Mouse (Mus musculus) midbrain, embryonic 12.5 days (tissue): ENCODE results near the gene Slc6a11. TPM values are rescaled to one million over a fixed set of nuclear protein-coding genes. Genes with fewer than 3 reads are reported as not detected.
A peak's percentile ranks its signal among the peaks of the same experiment; 100 is the strongest.

Source experiments
- ATAC-seq: fragments of 200-750 bp; cut with Nextera tagmentation; 2 replicates; pipeline ENCODE4 v1.8.0; 2017; ENCODE audit warnings: low read depth, moderate TSS enrichment, moderate library complexity; ENCODE audit not compliant: low FRiP score
- H3K27ac ChIP-seq: fragments of 300-500 bp; sonication (generic); replicated peaks from 2 replicates; pipeline ENCODE4 v1.5.1; 2016; ENCODE audit warnings: mild to moderate bottlenecking
- H3K27me3 ChIP-seq: fragments of 300-500 bp; sonication (generic); 2 replicates; pipeline ENCODE4 v1.6.1; 2016; ENCODE audit warnings: mild to moderate bottlenecking
- H3K36me3 ChIP-seq: fragments of 300-500 bp; sonication (generic); 2 replicates; pipeline ENCODE4 v1.6.1; 2016
- H3K4me1 ChIP-seq: fragments of 300-500 bp; sonication (generic); 2 replicates; pipeline ENCODE4 v1.6.1; 2016
- H3K4me2 ChIP-seq: fragments of 300-500 bp; sonication (generic); replicated peaks from 2 replicates; pipeline ENCODE4 v1.6.1; 2016; ENCODE audit warnings: mild to moderate bottlenecking, moderate library complexity
- H3K4me3 ChIP-seq: fragments of 300-500 bp; sonication (generic); 2 replicates; pipeline ENCODE4 v1.5.1; 2016; ENCODE audit warnings: mild to moderate bottlenecking
- H3K9ac ChIP-seq: fragments of 300-500 bp; sonication (generic); replicated peaks from 2 replicates; pipeline ENCODE4 v1.6.1; 2016; ENCODE audit warnings: mild to moderate bottlenecking, moderate library complexity
- H3K9me3 ChIP-seq: fragments of 300-500 bp; sonication (generic); 2 replicates; pipeline ENCODE4 v1.6.1; 2016; ENCODE audit warnings: mild to moderate bottlenecking
- WGBS: fragments of 180-500 bp; shearing (Covaris S2); methylation state at CpG from one replicate; pipeline ENCODE4 v1.1.7; 2016; 5-methylcytosine and 5-hydroxymethylcytosine counted together
- polyA plus RNA-seq: library from polyadenylated mRNA; unstranded; fragments of >200 nt; fragmentation: Nextera tagmentation; extraction: Ambion mirVana; gene quantifications from 2 replicates; pipeline ENCODE4 v1.2.1, GENCODE M21; 2016

Slc6a11 gene
- polyA plus RNA-seq, 1 experiment from 2014 or later: 2.2 TPM

GRCm38 (mm10) chr6:114182366-114183179 is 51.5 kb downstream of the Slc6a11 start:
- no peaks in the 10 kb centered on the region for H3K9me3 ChIP-seq
- H3K4me3 ChIP-seq: no peak overlapping the region
- 21% methylated on average over 7 of the region's 7 CpGs for WGBS
- no peaks in the 10 kb centered on the region for H3K36me3 ChIP-seq
- no peak overlapping the region for H3K4me2 ChIP-seq
- no peak overlapping the region for H3K27ac ChIP-seq
- H3K27me3 ChIP-seq: peaks cover 93% of the 10 kb centered on the region
- peak; percentile 84 for ATAC-seq
- H3K4me1 ChIP-seq: peaks cover 10% of the 10 kb centered on the region
- no peak overlapping the region for H3K9ac ChIP-seq

- ATAC-seq: no peak
- Histone ChIP-seq H3K4me2 (no peak overlapping the region), H3K9ac (no peak overlapping the region), H3K9me3 (peaks cover 9% of the 10 kb centered on the region; the same call in 1 of the 2 replicates), H3K27ac (no peak overlapping the region), H3K4me1 (peaks cover 8% of the 10 kb centered on the region), H3K27me3 (peaks cover 94% of the 10 kb centered on the region), H3K4me3 (no peak overlapping the region), H3K36me3 (no peaks in the 10 kb centered on the region)
- 51% methylated on average over 4 of the region's 4 CpGs for WGBS
Measured at GRCm38 (mm10) chr6:114187121-114187520, 56.1 kb downstream of the Slc6a11 start.

- Histone ChIP-seq H3K9ac (no peak overlapping the region), H3K4me2 (no peak overlapping the region), H3K9me3 (peaks cover 9% of the 10 kb centered on the region; the same call in 1 of the 2 replicates), H3K4me1 (no peaks in the 10 kb centered on the region), H3K27me3 (peaks cover 99% of the 10 kb centered on the region), H3K27ac (no peak overlapping the region), H3K4me3 (no peak overlapping the region), H3K36me3 (no peaks in the 10 kb centered on the region)
- 82% methylated on average over 8 of the region's 8 CpGs for WGBS
- ATAC-seq: no peak
Measured at GRCm38 (mm10) chr6:114188869-114189268, 57.8 kb downstream of the Slc6a11 start.

GRCm38 (mm10) chr6:114195998-114196397 is 65.0 kb downstream of the Slc6a11 start:
- no peak overlapping the region for H3K4me2 ChIP-seq
- no peak for ATAC-seq

GRCm38 (mm10) chr6:114199200-114199845 is 68.3 kb downstream of the Slc6a11 start:
- Histone ChIP-seq H3K4me2 (no peak overlapping the region), H3K4me3 (no peak overlapping the region), H3K27ac (no peak overlapping the region), H3K36me3 (no peaks in the 10 kb centered on the region), H3K27me3 (peaks cover 69% of the 10 kb centered on the region), H3K9me3 (no peaks in the 10 kb centered on the region), H3K4me1 (no peaks in the 10 kb centered on the region), H3K9ac (no peak overlapping the region)
- ATAC-seq: no peak
- 61% methylated on average over 9 of the region's 9 CpGs for WGBS

More at GRCm38 (mm10) chr6:114195998-114196397, 65.0 kb downstream of the Slc6a11 start:
- no peak overlapping the region for H3K4me3 ChIP-seq
- no peaks in the 10 kb centered on the region for H3K4me1 ChIP-seq
- H3K9me3 ChIP-seq: peaks cover 6% of the 10 kb centered on the region; the same call in 1 of the 2 replicates
- peaks cover 93% of the 10 kb centered on the region for H3K27me3 ChIP-seq
- no peak overlapping the region for H3K9ac ChIP-seq
- H3K36me3 ChIP-seq: no peaks in the 10 kb centered on the region
- H3K27ac ChIP-seq: no peak overlapping the region

GRCm38 (mm10) chr6:114204557-114204956 is 73.5 kb downstream of the Slc6a11 start:
- Histone ChIP-seq H3K27ac (no peak overlapping the region), H3K4me2 (no peak overlapping the region), H3K36me3 (no peaks in the 10 kb centered on the region), H3K9ac (no peak overlapping the region), H3K4me1 (no peaks in the 10 kb centered on the region), H3K9me3 (no peaks in the 10 kb centered on the region), H3K4me3 (no peak overlapping the region), H3K27me3 (peaks cover 30% of the 10 kb centered on the region)
- WGBS: 85% methylated on average over 3 of the region's 3 CpGs
- no peak for ATAC-seq

GRCm38 (mm10) chr6:114208296-114208695 is 77.3 kb downstream of the Slc6a11 start:
- Histone ChIP-seq H3K27me3 (peaks cover 40% of the 10 kb centered on the region), H3K9ac (no peak overlapping the region), H3K27ac (no peak overlapping the region), H3K36me3 (no peaks in the 10 kb centered on the region), H3K4me2 (no peak overlapping the region), H3K9me3 (no peaks in the 10 kb centered on the region), H3K4me3 (no peak overlapping the region), H3K4me1 (no peaks in the 10 kb centered on the region)
- ATAC-seq: no peak
- WGBS: 90% methylated on average over 2 of the region's 2 CpGs

GRCm38 (mm10) chr6:114214393-114214792 is 83.4 kb downstream of the Slc6a11 start:
- no peak for ATAC-seq
- Histone ChIP-seq H3K27ac (no peak overlapping the region), H3K36me3 (no peaks in the 10 kb centered on the region), H3K4me2 (no peak overlapping the region), H3K27me3 (peaks cover 57% of the 10 kb centered on the region), H3K9me3 (no peaks in the 10 kb centered on the region), H3K4me1 (peaks cover 16% of the 10 kb centered on the region), H3K4me3 (no peak overlapping the region), H3K9ac (no peak overlapping the region)
- WGBS: 90% methylated on average over 4 of the region's 4 CpGs

- Histone ChIP-seq H3K4me1 (peaks cover 16% of the 10 kb centered on the region), H3K36me3 (no peaks in the 10 kb centered on the region), H3K27me3 (peaks cover 46% of the 10 kb centered on the region), H3K9ac (no peak overlapping the region), H3K4me3 (no peak overlapping the region), H3K4me2 (no peak overlapping the region), H3K9me3 (no peaks in the 10 kb centered on the region), H3K27ac (no peak overlapping the region)
- ATAC-seq: no peak
- WGBS: 57% methylated on average over 13 of the region's 13 CpGs
Measured at GRCm38 (mm10) chr6:114216741-114217414, 85.8 kb downstream of the Slc6a11 start.

- 21% methylated on average over 4 of the region's 4 CpGs for WGBS
- H3K4me2 ChIP-seq: no peak overlapping the region
- H3K4me1 ChIP-seq: no peaks in the 10 kb centered on the region
- H3K9ac ChIP-seq: no peak overlapping the region
- peaks cover 36% of the 10 kb centered on the region for H3K27me3 ChIP-seq
- H3K36me3 ChIP-seq: no peaks in the 10 kb centered on the region
- no peak overlapping the region for H3K4me3 ChIP-seq
- no peak overlapping the region for H3K27ac ChIP-seq
- no peaks in the 10 kb centered on the region for H3K9me3 ChIP-seq
- no peak for ATAC-seq
Measured at GRCm38 (mm10) chr6:114224399-114224798, 93.4 kb downstream of the Slc6a11 start.

- no peak overlapping the region for H3K4me2 ChIP-seq
- WGBS: 0% methylated on average over 2 of the region's 2 CpGs
- no peaks in the 10 kb centered on the region for H3K9me3 ChIP-seq
- no peak for ATAC-seq
- H3K9ac ChIP-seq: no peak overlapping the region
- H3K4me1 ChIP-seq: no peaks in the 10 kb centered on the region
- no peaks in the 10 kb centered on the region for H3K36me3 ChIP-seq
- no peak overlapping the region for H3K4me3 ChIP-seq
- 0 out of 2 replicates have a peak overlapping the region, but pooled peaks have one; percentile 40 for H3K27ac ChIP-seq
- peaks cover 42% of the 10 kb centered on the region for H3K27me3 ChIP-seq
Measured at GRCm38 (mm10) chr6:114227378-114227777, 96.3 kb downstream of the Slc6a11 start.

- no peaks in the 10 kb centered on the region for H3K36me3 ChIP-seq
- no peak overlapping the region for H3K27ac ChIP-seq
- no peaks in the 10 kb centered on the region for H3K9me3 ChIP-seq
- H3K4me1 ChIP-seq: no peaks in the 10 kb centered on the region
- H3K9ac ChIP-seq: no peak overlapping the region
- H3K27me3 ChIP-seq: peaks cover 42% of the 10 kb centered on the region
- no peak overlapping the region for H3K4me2 ChIP-seq
- 80% methylated on average over 3 of the region's 3 CpGs for WGBS
- no peak for ATAC-seq
- H3K4me3 ChIP-seq: no peak overlapping the region
Measured at GRCm38 (mm10) chr6:114228196-114228595, 97.2 kb downstream of the Slc6a11 start.
